Mouse (Mus musculus): ENCODE data around the gene P2ry12.

GRCm38 (mm10) chr3:59261709-59262472 lies 780 bp downstream of the P2ry12 start:
- TF ChIP-seq POLR2A (IDR thresholded peaks at IDR 0.05; ENCODE audit: extremely low read depth, insufficient read depth, low read length): no peak
- no peak for TF ChIP-seq CTCF (IDR thresholded peaks at IDR 0.05; ENCODE audit: low read depth, low read length)
